Mouse (Mus musculus) MEL-GATA-1-ER (cell line): ENCODE measurements at regions not wholly inside any gene's neighbourhood (a gene's known extent, or its start where the extent isn't known, plus 50 kb on each side); places are given as distances from the start of the nearest gene placed in this dataset.
A peak's percentile ranks its signal among the peaks of the same experiment; 100 is the strongest.

Experiments used
- DNase-seq: peaks from one replicate; pipeline ENCODE4 v3.0.0-alpha.2; 2012; ENCODE audit warnings: low read depth; ENCODE audit errors: extremely low read depth

GRCm38 (mm10) chr12:49732351-49732750, 347.4 kb downstream of the Gm43517 start:
- DNase-seq: no peak

- DNase-seq: no peak
Observed at GRCm38 (mm10) chr12:49737100-49737499, 352.1 kb downstream of the Gm43517 start.

- DNase-seq: no peak
Observed at GRCm38 (mm10) chr12:49739960-49740740, 355.2 kb downstream of the Gm43517 start.

GRCm38 (mm10) chr12:49743402-49743801, 358.4 kb downstream of the Gm43517 start:
- DNase-seq: no peak

GRCm38 (mm10) chr12:49747081-49747480, 362.1 kb downstream of the Gm43517 start:
- no peak for DNase-seq

GRCm38 (mm10) chr12:49758391-49758790, 373.4 kb downstream of the Gm43517 start:
- no peak for DNase-seq

GRCm38 (mm10) chr12:49764541-49764940, 379.6 kb downstream of the Gm43517 start:
- DNase-seq: no peak

- DNase-seq: no peak
Observed at GRCm38 (mm10) chr12:49808341-49808740, 423.4 kb downstream of the Gm43517 start.

- no peak for DNase-seq
Observed at GRCm38 (mm10) chr12:49814653-49815052, 429.7 kb downstream of the Gm43517 start.

GRCm38 (mm10) chr12:49827769-49828168, 442.8 kb downstream of the Gm43517 start:
- no peak for DNase-seq

- DNase-seq: no peak
Observed at GRCm38 (mm10) chr12:49828553-49828952, 443.6 kb downstream of the Gm43517 start.

- DNase-seq: no peak
Observed at GRCm38 (mm10) chr12:49830665-49831064, 445.7 kb downstream of the Gm43517 start.

- no peak for DNase-seq
Observed at GRCm38 (mm10) chr12:49832118-49832847, 447.3 kb downstream of the Gm43517 start.

GRCm38 (mm10) chr12:49836282-49837070, 451.5 kb downstream of the Gm43517 start:
- DNase-seq: no peak

GRCm38 (mm10) chr12:49885507-49885906, 500.5 kb downstream of the Gm43517 start:
- DNase-seq: no peak

GRCm38 (mm10) chr12:49887246-49887645, 502.3 kb downstream of the Gm43517 start:
- no peak for DNase-seq

GRCm38 (mm10) chr12:49897768-49898167, 512.8 kb downstream of the Gm43517 start:
- no peak for DNase-seq

GRCm38 (mm10) chr12:49915691-49916090, 530.7 kb downstream of the Gm43517 start:
- no peak for DNase-seq

- DNase-seq: peak; percentile 61
Observed at GRCm38 (mm10) chr12:49921608-49922007, 536.6 kb downstream of the Gm43517 start.

GRCm38 (mm10) chr12:49940818-49941217, 555.8 kb downstream of the Gm43517 start:
- DNase-seq: no peak

GRCm38 (mm10) chr12:49944911-49945627, 560.1 kb downstream of the Gm43517 start:
- DNase-seq: no peak
